Mouse (Mus musculus) CD8-positive naive resting alpha-beta T cell, adult 2 months (primary cell): ENCODE results near the gene Aldh3b3.

ENCODE experiments used
- DNase-seq, 2 experiments: peaks; one replicate each; pipeline ENCODE4 v3.0.0; 2022; ENCODE audit warnings: low read depth in 2 of 2, low spot score in 2 of 2

Aldh3b3 gene

DNA sequence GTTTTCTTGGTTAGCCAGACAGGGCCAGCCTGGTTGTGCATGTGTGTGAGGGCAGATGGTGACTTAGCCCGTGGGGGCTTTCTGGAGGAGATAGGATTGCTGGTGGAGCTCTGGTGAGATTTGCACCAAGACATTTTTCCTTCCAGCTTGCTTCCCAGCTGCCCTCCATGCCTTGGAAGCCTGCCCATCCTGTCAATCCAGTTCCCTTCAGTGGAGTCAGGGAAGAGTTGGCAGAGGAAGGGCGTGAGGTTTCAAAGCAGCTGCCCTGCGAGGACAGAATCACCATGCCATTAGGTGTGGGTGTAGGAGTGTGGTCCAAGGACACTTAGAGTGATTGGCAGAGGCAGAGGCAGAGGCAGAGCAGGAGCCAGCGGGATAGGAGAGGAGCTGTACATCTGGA, at the start of gene Aldh3b3:
Gene Aldh3b3, plus strand, starts transcription at position 176 of the 400 bp plus-strand sequence.
- no peak for DNase-seq

DNA sequence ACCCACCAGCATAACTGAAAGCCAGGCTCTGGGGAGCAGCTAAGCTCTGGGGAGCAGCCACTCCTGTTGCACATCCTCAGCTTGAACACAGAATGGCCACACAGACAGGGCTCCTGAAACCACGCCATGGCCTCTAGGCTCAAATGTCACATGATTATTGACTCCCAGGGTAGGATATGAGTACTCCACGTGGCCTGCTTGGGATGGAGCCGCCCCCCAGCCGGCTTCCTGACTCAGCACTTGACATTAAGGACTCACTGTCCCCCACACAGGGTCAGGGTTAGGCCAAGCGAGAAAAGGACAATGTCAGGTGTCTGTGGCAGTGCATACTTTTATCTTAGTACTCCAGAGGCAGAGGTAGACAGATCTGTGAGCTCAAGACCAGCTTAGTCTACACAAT, 48.2 kb upstream of the Aldh3b3 start:
- DNase-seq, result no peak

DNA sequence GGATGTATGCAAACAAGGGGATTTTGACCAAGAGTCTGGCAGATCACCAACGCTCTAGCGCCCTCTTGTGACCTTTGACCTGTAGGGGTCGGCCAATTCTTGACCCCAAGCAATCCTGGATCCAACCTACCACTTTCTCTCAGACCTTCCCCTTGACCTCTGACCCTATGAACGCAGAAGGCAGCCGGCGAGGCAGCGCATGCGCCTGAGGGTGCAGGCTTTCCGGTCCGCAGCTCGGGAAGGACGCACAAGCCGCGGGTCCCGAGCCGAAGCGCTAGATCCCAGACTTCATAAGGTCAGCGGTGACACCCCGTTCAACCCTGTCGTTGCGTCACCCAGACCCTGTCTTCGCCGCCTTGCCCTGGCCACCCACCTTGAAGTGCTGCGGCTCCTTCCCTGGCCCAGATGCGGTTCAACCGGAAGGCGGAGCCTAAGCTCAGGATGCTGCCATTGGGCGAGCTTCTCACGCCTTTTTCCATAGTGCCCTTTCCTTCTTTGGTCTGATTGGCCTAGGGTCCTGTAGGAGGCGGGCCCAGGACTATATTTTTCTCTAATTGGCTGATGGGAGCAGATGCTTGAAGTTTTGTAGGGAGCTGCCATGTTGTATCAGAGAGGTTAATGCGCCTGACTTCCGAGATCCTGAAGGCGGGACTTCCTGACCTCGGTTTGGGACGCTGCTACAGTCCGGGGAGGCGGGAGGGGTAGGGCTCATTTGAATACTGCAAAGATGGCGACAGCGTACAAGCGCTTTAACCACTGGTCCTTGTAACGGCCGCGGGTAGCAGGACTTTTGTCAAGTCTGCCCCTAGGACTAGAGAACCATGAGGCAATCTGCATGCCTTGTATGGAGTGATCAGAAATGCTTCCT, 45.9 kb upstream of the Aldh3b3 start, which contains the start of gene Ndufs8:
Gene Ndufs8, minus strand, starts transcription at position 438 of the 868 bp plus-strand sequence.
- peak; percentile 87 to 92 for DNase-seq

DNA sequence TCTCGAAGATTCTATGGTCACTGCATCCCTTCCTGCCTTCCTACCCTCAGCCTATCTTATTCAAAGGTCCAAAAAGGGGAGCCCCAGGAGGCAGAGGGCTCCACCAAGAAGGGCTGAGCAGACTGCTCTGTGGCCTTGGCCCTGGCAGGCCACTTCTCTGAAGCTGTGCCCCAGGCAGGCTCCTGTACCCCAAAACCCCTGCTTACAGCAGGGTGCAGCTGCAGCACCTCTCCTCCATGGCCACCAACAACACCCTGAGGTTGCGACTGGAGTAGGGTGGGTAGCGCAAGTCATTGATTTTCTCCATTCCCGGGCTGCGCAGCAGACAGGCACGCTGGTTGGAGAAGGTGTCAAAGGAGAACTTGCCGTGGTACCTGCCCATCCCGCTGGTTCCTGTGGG, 44.8 kb upstream of the Aldh3b3 start:
- no peak for DNase-seq

DNA sequence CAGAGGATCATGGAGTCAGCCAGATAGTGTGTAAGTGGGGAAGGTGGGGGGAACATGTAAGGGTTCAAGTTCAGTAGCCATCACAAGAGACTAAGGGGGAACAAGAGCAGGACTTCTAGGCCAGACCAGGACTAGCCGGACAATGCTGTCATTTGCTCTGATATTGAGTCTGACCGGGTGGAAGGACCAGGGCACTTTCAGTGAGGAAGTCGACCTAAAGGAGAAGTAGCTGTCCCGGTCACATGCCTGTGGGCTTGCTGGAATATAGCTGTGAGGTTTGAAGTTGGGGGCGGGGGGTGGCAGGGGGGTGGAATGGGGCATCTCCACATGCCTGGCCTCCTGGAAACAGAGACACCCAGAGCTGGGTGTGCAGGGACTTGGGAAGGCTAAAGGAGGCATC, 43.9 kb upstream of the Aldh3b3 start:
- DNase-seq, result no peak

DNA sequence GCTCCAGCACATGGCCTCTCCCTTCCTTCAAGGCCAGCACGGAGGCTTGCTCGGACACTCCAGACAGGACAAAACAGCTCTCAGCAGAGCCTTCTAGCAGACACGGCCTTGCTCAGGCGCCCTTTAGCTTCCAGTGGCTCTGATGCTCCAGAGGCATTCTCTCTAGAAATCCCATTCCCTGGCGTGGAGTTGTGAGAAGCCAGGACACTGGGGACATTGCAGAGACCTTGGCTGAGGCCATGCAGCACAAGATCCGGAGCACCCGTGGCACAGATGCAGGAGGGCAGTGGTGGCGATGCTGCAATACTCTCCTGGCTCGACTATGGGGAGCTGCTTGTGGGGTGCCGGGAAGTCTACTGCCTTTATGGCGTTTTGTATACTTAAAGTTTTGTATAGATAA, 41.7 kb upstream of the Aldh3b3 start:
- no peak for DNase-seq

DNA sequence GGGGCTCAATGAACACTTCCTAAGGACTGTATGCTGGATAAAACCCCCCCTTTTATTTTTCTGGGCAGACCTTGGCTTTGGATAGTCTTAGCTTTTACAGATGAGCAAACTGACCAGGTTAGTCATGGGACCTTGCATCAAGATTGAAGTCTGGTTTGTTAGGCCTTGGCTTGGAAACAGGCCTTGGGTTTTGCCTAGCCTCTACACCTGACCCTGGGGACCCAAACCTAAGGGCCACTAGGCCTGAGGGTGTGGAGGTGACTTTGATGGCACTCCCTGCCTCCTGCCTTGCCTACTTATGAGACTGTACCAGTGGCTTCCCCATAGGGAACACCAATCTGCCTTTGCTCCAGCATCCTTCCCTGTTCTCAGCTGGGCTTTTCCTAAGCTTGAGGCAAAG, 38.5 kb upstream of the Aldh3b3 start:
- no peak for DNase-seq

DNA sequence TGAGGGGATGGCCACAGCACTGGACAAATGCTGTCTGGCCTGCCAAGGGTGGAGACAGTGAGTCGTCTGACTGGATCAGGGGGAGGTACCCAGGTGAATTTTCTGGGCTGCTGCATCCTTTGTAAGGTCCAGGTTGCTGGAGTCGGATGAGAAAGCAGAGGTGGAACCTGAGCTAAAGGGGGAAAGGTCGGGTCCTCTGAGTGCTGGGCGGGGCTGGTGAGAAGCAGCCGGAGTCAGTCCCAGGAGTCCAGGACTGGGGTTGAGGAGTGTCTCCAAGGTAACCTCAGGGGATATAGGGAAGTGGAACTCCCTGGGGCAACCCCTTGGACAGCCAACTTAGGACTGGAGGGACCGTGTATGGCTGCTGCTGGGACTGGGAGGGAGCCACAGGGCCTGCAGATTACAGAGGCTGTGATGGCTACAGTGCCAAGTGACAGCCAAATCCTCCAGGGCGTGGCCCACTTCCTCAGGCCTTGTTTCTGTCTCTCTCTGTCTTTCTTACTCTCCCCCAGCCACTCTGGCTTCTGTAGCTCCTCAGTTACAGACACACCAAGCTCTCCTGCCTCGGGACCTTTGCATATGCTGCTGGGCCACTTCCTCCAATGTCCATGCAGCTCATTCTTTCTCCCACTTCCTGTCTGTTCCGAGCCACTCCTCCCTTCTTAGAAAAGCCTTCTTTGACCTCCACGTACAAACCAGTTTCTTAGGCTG, 35.6 kb upstream of the Aldh3b3 start:
- no peak for DNase-seq

DNA sequence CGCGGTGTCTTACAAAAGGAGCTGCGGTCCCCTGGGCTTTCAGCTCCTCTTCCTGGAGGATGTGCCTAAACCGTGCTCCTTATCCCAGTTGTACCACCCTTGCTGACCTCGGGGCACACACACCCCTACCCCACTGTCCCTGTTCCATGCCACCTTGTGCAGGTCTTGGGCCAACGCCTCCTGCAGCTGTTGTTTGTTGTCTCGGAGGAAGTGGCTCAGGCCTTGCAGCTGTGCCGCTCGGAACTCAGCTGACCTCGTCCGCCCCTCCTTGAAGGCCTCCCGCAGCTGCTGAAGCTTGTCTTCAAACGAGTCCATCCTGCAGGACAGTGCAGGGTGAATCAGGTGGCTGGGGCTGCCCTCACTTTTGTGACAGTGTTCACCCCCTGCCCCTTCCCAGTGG, 34.9 kb upstream of the Aldh3b3 start:
- DNase-seq, result no peak

DNA sequence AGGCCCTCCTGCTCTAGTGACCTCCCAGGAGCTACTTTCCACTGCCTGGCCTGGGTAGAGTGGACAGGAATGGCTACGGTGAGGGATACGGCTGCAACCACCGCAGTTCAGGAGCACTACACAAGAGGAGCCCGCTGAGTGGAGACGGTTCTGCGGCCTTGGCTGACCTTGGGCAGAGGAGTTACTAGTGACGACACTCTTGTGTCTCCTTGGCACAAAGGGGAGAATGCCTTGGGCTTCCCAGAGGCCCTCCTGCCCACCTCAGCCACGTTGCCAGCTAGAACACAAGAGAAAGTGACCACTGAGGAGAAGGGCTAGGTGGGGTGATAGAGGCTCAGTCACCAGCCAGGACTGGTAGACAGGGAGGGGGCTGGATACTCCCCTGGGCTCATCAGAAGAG, 34.3 kb upstream of the Aldh3b3 start:
- DNase-seq, result no peak

DNA sequence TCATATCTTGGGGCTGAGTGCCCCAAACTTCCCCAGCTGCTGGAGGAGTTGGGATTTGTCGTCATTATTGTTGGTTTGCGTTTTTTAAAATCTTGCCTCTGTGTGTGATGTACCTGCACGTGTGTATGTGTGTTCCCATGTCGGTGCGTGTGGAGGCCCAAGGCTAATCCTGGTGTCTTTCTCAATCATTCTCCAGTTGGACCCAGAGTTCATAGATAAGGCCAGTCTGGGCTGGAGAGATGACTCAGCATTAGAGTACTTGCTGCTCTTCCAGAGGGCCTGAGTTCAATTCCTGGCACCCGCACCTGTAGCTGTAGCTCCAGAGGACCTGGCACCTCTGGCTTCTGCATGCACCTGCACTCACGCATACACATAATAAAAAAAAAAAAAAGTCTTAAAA, 33.6 kb upstream of the Aldh3b3 start:
- no peak for DNase-seq

DNA sequence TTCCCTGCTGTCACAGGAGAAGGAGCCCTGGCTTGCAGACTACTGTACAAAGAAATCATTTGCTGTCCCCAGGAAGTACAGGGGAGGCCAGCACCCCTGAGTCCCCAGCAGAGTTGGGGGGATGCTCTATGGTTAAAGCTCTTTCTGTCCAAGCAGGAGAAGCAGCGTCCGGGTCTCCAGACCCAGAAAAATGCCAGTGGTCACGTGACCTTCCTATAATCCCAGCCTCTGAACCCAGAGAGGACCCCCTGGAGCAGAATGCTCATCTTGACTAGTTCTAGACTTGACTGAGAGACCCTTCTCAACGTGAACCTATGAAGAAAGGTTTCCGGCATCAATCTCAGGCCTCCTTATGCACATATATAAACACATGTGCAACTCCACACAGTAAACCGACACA, 32.6 kb upstream of the Aldh3b3 start:
- no peak for DNase-seq

DNA sequence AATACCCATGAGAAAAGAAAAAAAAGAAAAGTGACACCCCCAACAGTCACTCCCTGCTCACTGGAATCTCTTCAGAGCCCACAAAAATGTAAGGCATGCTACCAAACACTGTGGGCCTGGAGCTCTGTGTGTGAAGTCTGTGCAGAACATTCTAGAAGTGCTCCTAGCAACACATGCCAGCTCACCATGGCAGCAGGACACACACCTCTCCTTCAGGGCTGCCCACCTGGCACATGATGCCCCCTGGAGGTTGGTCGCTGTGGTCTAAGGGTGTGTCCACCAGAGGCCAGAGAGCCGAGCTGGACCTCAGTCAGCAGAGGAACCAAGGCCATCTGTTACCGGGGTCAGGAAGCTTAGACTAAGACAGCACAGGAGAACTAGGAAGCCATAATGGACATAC, 32.2 kb upstream of the Aldh3b3 start:
- no peak for DNase-seq

DNA sequence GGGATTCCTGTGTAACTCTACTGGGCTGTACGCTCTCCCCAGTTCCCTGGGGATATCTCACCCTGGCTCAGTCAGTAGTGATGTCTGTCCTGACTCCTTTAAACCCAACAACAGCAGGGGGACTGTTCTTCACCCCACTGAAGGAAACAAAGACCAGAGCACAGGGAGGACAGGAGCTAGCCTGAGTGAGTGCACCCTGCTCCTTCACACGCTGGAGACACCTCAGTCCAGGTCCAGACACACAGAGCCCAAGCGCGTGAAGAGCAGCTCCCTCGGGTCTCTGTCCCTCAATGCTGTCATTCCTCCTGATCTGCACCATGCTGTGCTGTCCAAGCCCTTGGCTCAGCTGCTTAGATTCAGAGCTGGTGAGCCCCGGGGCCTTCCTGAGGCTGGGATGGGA, 31.8 kb upstream of the Aldh3b3 start:
- no peak for DNase-seq

DNA sequence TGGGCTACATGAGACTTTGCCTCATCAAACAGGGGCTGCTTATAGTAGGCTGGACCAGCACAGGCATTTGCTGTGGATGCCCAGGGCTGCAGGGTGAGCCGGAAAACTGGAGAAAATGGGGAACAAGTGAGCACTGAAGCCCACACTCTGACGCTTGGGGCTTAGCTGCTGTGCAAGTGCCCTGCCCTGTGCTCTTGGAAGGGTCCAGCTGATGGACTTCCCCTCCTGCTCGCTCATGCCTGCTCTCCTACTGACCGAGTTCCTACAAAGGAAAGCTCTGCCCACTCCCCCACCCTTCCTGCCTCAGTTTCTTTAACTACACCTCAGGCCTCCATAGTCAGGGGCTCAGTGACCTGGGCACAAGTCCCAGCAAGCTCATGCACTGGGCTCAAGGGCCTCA, 30.5 kb upstream of the Aldh3b3 start:
- no peak for DNase-seq

DNA sequence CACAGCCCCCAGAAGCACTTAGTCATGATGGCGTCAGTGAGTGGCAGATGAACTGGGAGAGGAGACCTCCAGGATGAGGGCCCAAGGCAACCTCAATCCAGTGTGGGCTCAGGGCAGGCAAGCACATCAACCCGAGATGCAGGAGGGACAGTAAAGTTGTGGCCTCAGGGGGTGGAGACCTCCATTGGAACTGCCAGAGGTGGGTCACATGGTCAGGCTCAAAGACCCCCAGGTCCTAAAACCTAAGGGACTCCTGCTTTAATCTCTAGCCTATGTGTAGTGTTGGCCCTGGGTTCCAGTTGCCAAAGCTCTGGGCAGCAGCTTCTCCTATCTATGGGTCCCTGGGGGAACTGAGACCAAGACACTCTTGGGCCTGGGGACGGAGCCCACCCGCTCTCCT, 29.7 kb upstream of the Aldh3b3 start:
- no peak for DNase-seq

DNA sequence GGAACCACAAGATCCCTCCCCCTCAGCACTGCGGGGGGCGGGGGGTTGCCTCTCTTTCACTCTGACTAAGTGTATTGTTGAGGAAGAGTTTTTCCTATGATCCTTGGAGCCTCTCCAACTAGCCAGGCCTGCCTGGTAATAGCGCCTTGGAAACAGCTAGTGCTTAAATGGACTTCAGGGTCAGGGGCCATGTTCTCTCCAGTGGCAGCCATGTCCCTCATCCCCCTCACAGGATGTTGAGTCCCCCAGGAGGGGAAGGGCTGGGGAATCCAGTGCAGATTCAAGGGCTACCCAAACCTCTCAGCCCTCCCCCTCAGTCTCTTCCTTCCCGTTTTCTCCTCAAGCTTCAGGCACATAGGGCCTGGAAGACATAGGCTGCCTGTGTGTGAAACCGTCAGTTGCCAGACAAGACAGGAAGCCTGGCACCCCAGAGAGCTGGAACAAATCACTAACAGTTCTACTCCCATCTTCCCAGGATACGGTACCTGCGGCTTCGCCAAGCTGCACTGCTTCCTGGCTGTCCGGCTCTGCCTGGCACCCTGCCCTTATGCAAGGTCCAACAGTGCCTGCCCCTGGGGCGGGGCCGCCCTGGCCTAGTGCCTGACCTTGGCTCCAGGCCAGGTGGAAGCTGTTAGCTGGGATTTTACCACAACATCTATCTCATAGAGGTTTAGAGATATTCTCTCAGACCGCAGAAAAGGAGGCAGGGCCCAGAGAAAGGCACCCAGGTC, 29.1 kb upstream of the Aldh3b3 start, which contains the start of gene Aldh3b1:
Gene Aldh3b1, minus strand, starts transcription at position 598 of the 731 bp plus-strand sequence.
- no peak for DNase-seq

DNA sequence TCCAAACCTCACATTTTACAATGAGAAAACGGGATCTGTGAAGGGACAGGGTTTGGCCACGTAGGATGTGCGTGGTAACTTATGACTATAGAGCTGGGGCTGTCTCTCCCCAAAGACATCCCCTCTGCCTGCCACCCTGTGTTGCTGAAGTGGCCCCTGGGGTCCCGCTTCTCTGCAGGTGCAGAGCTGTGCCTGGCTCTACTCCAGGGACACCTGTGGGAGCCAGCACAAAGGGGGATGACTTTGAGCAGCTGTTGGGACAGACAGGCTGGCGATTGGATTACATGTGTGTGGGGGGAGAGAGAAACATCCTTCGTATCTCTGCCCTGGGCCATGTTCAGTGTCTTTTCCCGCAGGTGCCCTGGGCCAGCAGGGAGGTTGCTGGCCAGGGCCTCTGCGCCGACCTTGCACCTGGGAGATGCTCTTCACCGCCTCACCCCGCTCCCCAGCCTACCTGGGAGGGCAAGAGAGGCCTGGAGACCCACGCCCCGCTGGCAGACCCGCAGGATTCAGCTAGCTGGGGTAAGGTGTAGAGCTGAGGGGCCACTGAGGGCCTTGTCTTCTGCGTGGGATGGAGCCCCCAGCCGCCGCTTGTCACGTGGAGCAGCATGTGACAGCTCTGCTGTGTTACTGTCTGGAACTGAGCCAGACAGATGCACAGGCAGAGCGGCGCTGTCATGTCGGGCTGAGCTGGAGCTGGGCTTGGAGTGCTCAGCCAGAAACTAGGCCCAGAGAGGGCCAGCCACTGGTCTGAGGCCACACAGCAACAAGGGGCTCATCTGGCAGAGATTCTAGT, 28.0 kb upstream of the Aldh3b3 start:
- DNase-seq, result no peak

DNA sequence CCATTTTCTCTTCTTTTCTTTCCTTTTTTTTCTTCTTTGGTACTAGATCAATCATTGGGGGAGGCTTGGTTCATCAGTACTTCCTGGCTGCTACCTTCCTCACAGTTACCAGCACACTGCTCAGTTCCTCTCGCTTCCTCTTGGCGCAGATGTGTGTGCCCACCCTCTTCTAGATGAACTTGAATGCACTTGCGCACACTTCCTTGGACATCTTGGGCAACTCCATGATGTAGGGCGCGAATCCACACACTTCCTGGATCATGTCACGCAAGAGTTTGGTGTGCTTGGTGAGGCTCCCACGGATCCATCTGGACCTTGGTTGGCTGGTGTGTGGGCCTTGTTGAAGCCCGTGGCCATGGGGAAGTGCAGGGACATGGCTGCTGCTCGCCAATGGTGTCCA, 26.7 kb upstream of the Aldh3b3 start:
- no peak for DNase-seq

DNA sequence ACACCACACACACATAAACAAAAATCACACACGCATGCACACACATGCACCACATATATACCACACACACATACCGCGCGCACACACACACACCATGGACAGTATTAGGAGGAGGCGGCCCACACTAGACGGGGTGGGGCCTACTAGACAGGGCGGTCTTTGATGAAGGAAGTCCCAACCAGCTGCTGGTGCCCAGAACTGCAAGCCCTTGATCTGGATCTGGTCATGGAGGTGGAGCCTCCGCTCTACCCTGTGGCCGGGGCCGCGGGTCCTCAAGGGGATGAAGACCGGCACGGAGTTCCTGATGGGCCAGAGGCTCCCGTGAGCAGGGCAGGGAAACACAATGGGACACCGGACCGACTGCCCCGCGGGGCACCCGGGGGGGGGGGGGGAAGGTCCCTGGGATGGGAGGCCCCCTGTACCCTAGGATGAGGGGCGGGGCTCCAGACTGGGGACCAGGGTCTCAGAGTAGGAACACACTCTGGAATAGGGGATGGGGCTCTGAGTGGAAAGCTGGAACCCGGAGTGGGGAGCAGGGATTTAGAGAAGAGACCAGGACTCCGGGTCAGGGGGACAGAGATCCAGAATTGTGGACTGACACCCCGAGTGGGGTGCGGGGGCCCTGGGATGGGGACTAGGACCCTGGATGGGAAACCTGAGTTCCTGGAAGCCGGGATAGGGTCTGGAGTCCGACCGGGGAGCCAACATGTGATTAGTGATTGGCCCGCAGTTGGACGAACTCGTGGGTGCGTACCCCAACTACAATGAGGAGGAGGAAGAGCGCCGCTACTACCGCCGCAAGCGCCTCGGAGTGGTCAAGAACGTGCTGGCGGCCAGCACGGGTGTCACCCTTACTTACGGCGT, 23.2 kb upstream of the Aldh3b3 start, which contains the start of gene Unc93b1:
Gene Unc93b1, plus strand, starts transcription at position 155 of the 864 bp plus-strand sequence.
- DNase-seq, result peak in 1 of 2 experiments; percentile 46
